Mouse (Mus musculus) forebrain, embryonic 14.5 days (tissue): ENCODE results near the gene Myh10. TPM values are rescaled to one million over a fixed set of nuclear protein-coding genes. Genes with fewer than 3 reads are reported as not detected.

Experiments used
- ATAC-seq: fragments of 200-750 bp; cut with Nextera tagmentation; 2 replicates; pipeline ENCODE4 v1.8.0; 2017; ENCODE audit warnings: mild to moderate bottlenecking, moderate library complexity
- DNase-seq: peaks from one replicate; pipeline ENCODE4 v3.0.0-alpha.2; 2015; ENCODE audit warnings: low spot score
- H3K27ac ChIP-seq: fragments of 300-500 bp; sonication (generic); 2 replicates; pipeline ENCODE4 v1.5.1; 2014; ENCODE audit warnings: low read depth, mild to moderate bottlenecking, control low read depth, low read length, moderate library complexity
- H3K27me3 ChIP-seq: fragments of 300-500 bp; sonication (generic); replicated peaks from 2 replicates; pipeline ENCODE4 v1.6.1; 2014; ENCODE audit warnings: low read length, control low read depth, mixed read lengths; ENCODE audit not compliant: control insufficient read depth, insufficient read depth
- H3K36me3 ChIP-seq: fragments of 300-500 bp; sonication (generic); 2 replicates; pipeline ENCODE4 v1.6.1; 2014; ENCODE audit warnings: low read length, control low read depth; ENCODE audit not compliant: control insufficient read depth, insufficient read depth
- H3K4me1 ChIP-seq: fragments of 300-500 bp; sonication (generic); 2 replicates; pipeline ENCODE4 v1.6.1; 2014; ENCODE audit warnings: antibody characterized with exemption, low read length, control low read depth; ENCODE audit not compliant: control insufficient read depth, insufficient read depth
- H3K4me2 ChIP-seq: fragments of 300-500 bp; sonication (generic); 2 replicates; pipeline ENCODE4 v1.6.1; 2014; ENCODE audit warnings: mild to moderate bottlenecking, control low read depth, low read length
- H3K4me3 ChIP-seq: fragments of 300-500 bp; sonication (generic); 2 replicates; pipeline ENCODE4 v1.5.1; 2014; ENCODE audit warnings: low read depth, low read length, control low read depth
- H3K9ac ChIP-seq: fragments of 300-500 bp; sonication (generic); 2 replicates; pipeline ENCODE4 v1.6.1; 2014; ENCODE audit warnings: mild to moderate bottlenecking, low read length, control low read depth, moderate library complexity
- H3K9me3 ChIP-seq: fragments of 300-500 bp; sonication (generic); replicated peaks from 2 replicates; pipeline ENCODE4 v1.6.1; 2016; ENCODE audit warnings: low read length, control low read depth, mixed read lengths; ENCODE audit not compliant: control insufficient read depth
- WGBS: fragments of 180-500 bp; shearing (Covaris S2); extraction: QIAGEN DNeasy Blood & Tissue Kit; methylation state at CpG from one replicate; pipeline ENCODE4 v1.1.7; 2014; 5-methylcytosine and 5-hydroxymethylcytosine counted together
- polyA plus RNA-seq: library from polyadenylated mRNA; unstranded; fragments of >200 nt; fragmentation: Nextera tagmentation; extraction: Ambion mirVana; gene quantifications from 2 replicates; pipeline ENCODE4 v1.2.1, GENCODE M21; 2014

The Myh10 gene
- polyA plus RNA-seq, 1 experiment from 2014 or later = 88.8 TPM

- Histone ChIP-seq H3K4me3 (no peak overlapping the region), H3K4me1 (no peaks in the 10 kb centered on the region), H3K36me3 (peaks cover 98% of the 10 kb centered on the region), H3K27me3 (no peaks in the 10 kb centered on the region), H3K4me2 (no peak overlapping the region), H3K9ac (no peak overlapping the region), H3K27ac (no peak overlapping the region), H3K9me3 (no peaks in the 10 kb centered on the region)
- DNase-seq (no peak), ATAC-seq (no peak)
- 82% methylated on average over 9 of the region's 9 CpGs for WGBS
Measured at GRCm38 (mm10) chr11:68787222-68787621, 95.9 kb downstream of the Myh10 start.

- DNase-seq (no peak), ATAC-seq (no peak)
- peaks cover 99% of the 10 kb centered on the region for H3K36me3 ChIP-seq
- no peak overlapping the region for H3K27ac ChIP-seq
- no peaks in the 10 kb centered on the region for H3K9me3 ChIP-seq
- no peaks in the 10 kb centered on the region for H3K27me3 ChIP-seq
- H3K4me2 ChIP-seq = no peak overlapping the region
- no peaks in the 10 kb centered on the region for H3K4me1 ChIP-seq
- no peak overlapping the region for H3K9ac ChIP-seq
- WGBS = 93% methylated on average over 10 of the region's 10 CpGs
- H3K4me3 ChIP-seq = no peak overlapping the region
Measured at GRCm38 (mm10) chr11:68790720-68791119, 99.4 kb downstream of the Myh10 start.

GRCm38 (mm10) chr11:68791794-68792193 lies 100.4 kb downstream of the Myh10 start:
- no peak overlapping the region for H3K27ac ChIP-seq
- no peaks in the 10 kb centered on the region for H3K27me3 ChIP-seq
- no peak overlapping the region for H3K4me2 ChIP-seq
- no peak for DNase-seq
- H3K9me3 ChIP-seq = no peaks in the 10 kb centered on the region
- no peak for ATAC-seq
- 87% methylated on average over 9 of the region's 9 CpGs for WGBS
- H3K4me1 ChIP-seq = no peaks in the 10 kb centered on the region
- H3K9ac ChIP-seq = no peak overlapping the region
- peaks cover 95% of the 10 kb centered on the region for H3K36me3 ChIP-seq
- H3K4me3 ChIP-seq = no peak overlapping the region

GRCm38 (mm10) chr11:68798258-68798657 lies 106.9 kb downstream of the Myh10 start:
- ATAC-seq = no peak
- Histone ChIP-seq H3K9me3 (no peaks in the 10 kb centered on the region), H3K4me2 (no peak overlapping the region), H3K27ac (no peak overlapping the region), H3K36me3 (peaks cover 96% of the 10 kb centered on the region), H3K27me3 (no peaks in the 10 kb centered on the region), H3K4me1 (no peaks in the 10 kb centered on the region), H3K9ac (no peak overlapping the region), H3K4me3 (no peak overlapping the region)
- DNase-seq = no peak
- WGBS = 91% methylated on average over 10 of the region's 10 CpGs

GRCm38 (mm10) chr11:68805148-68805547 lies 113.8 kb downstream of the Myh10 start:
- Histone ChIP-seq H3K4me1 (no peaks in the 10 kb centered on the region), H3K27me3 (no peaks in the 10 kb centered on the region), H3K9me3 (no peaks in the 10 kb centered on the region), H3K4me2 (no peak overlapping the region), H3K4me3 (no peak overlapping the region), H3K9ac (no peak overlapping the region), H3K27ac (no peak overlapping the region), H3K36me3 (peaks cover 98% of the 10 kb centered on the region)
- DNase-seq (peak; percentile 25), ATAC-seq (no peak)
- 77% methylated on average over 4 of the region's 4 CpGs for WGBS

- DNase-seq (peak; percentile 69), ATAC-seq (no peak)
- H3K36me3 ChIP-seq = peaks cover 96% of the 10 kb centered on the region
- no peaks in the 10 kb centered on the region for H3K4me1 ChIP-seq
- H3K9ac ChIP-seq = no peak overlapping the region
- 31% methylated on average over 6 of the region's 6 CpGs for WGBS
- H3K4me2 ChIP-seq = no peak overlapping the region
- H3K4me3 ChIP-seq = no peak overlapping the region
- H3K27ac ChIP-seq = no peak overlapping the region
- H3K9me3 ChIP-seq = no peaks in the 10 kb centered on the region
- no peaks in the 10 kb centered on the region for H3K27me3 ChIP-seq
Measured at GRCm38 (mm10) chr11:68807787-68808186, 116.4 kb downstream of the Myh10 start.

- ATAC-seq = no peak
- DNase-seq = no peak
- Histone ChIP-seq H3K36me3 (peaks cover 94% of the 10 kb centered on the region), H3K27me3 (no peaks in the 10 kb centered on the region), H3K4me1 (no peaks in the 10 kb centered on the region), H3K4me3 (no peak overlapping the region), H3K27ac (no peak overlapping the region), H3K4me2 (no peak overlapping the region), H3K9me3 (no peaks in the 10 kb centered on the region), H3K9ac (no peak overlapping the region)
- 86% methylated on average over 9 of the region's 9 CpGs for WGBS
Measured at GRCm38 (mm10) chr11:68811881-68812577, 120.7 kb downstream of the Myh10 start.

GRCm38 (mm10) chr11:68818416-68818815 lies 127.1 kb downstream of the Myh10 start:
- Histone ChIP-seq H3K4me1 (no peaks in the 10 kb centered on the region), H3K9me3 (no peaks in the 10 kb centered on the region), H3K36me3 (peaks cover 82% of the 10 kb centered on the region), H3K4me3 (no peak overlapping the region), H3K9ac (no peak overlapping the region), H3K27ac (no peak overlapping the region), H3K27me3 (no peaks in the 10 kb centered on the region), H3K4me2 (no peak overlapping the region)
- DNase-seq (no peak), ATAC-seq (no peak)
- 92% methylated on average over 8 of the region's 8 CpGs for WGBS

- Histone ChIP-seq H3K9ac (no peak overlapping the region), H3K4me2 (no peak overlapping the region), H3K27ac (no peak overlapping the region), H3K9me3 (no peaks in the 10 kb centered on the region), H3K4me3 (no peak overlapping the region), H3K4me1 (no peaks in the 10 kb centered on the region), H3K27me3 (no peaks in the 10 kb centered on the region), H3K36me3 (peaks cover 76% of the 10 kb centered on the region)
- ATAC-seq = no peak
- 91% methylated on average over 14 of the region's 14 CpGs for WGBS
- peak; percentile 3 for DNase-seq
Measured at GRCm38 (mm10) chr11:68819226-68819805, 128.0 kb downstream of the Myh10 start.
